Mouse (Mus musculus): ENCODE measurements around the gene Gm20765.
A peak's percentile ranks its signal among the peaks of the same experiment; 100 is the strongest.
"Not testable (repeated sequence)": the region's sequence is repeated elsewhere in the genome, so short reads cannot be mapped to it uniquely, and the experiment has no call there.

Gene Gm20765

DNA sequence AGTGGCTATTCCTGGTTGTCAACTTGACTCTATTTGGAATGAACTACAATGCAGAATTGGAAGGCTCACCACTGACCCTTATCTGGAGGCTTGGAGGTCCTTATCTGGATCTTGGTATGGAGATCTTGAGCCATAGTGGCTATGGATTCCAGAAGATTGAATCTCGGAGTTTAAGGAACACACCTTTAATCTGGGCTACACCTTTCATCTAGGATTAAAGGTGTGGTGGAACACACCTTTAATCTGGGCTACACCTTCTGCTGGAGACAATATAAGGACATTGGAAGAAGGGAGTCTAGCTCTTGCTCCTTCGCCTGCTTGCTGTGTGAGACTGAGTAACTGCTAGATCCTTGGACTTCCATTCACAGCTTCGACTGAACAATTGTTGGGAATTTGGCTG, at the start of gene Gm20765:
Gene Gm20765, plus strand, starts transcription at position 301 of the 400 bp plus-strand sequence.
- DNase-seq, result not testable (repeated sequence)

DNA sequence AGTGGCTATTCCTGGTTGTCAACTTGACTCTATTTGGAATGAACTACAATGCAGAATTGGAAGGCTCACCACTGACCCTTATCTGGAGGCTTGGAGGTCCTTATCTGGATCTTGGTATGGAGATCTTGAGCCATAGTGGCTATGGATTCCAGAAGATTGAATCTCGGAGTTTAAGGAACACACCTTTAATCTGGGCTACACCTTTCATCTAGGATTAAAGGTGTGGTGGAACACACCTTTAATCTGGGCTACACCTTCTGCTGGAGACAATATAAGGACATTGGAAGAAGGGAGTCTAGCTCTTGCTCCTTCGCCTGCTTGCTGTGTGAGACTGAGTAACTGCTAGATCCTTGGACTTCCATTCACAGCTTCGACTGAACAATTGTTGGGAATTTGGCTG, 42.6 kb upstream of the Gm20765 start, which contains the start of gene Gm21293:
Gene Gm21293, plus strand, starts transcription at position 301 of the 400 bp plus-strand sequence.
- not testable (repeated sequence) for DNase-seq

DNA sequence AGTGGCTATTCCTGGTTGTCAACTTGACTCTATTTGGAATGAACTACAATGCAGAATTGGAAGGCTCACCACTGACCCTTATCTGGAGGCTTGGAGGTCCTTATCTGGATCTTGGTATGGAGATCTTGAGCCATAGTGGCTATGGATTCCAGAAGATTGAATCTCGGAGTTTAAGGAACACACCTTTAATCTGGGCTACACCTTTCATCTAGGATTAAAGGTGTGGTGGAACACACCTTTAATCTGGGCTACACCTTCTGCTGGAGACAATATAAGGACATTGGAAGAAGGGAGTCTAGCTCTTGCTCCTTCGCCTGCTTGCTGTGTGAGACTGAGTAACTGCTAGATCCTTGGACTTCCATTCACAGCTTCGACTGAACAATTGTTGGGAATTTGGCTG, 34.1 kb upstream of the Gm20765 start, which contains the start of gene Gm6763:
Gene Gm6763, plus strand, starts transcription at position 301 of the 400 bp plus-strand sequence.
- DNase-seq, result not testable (repeated sequence)

DNA sequence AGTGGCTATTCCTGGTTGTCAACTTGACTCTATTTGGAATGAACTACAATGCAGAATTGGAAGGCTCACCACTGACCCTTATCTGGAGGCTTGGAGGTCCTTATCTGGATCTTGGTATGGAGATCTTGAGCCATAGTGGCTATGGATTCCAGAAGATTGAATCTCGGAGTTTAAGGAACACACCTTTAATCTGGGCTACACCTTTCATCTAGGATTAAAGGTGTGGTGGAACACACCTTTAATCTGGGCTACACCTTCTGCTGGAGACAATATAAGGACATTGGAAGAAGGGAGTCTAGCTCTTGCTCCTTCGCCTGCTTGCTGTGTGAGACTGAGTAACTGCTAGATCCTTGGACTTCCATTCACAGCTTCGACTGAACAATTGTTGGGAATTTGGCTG, 25.6 kb upstream of the Gm20765 start, which contains the start of gene Gm8764:
Gene Gm8764, plus strand, starts transcription at position 301 of the 400 bp plus-strand sequence.
- not testable (repeated sequence) for DNase-seq

DNA sequence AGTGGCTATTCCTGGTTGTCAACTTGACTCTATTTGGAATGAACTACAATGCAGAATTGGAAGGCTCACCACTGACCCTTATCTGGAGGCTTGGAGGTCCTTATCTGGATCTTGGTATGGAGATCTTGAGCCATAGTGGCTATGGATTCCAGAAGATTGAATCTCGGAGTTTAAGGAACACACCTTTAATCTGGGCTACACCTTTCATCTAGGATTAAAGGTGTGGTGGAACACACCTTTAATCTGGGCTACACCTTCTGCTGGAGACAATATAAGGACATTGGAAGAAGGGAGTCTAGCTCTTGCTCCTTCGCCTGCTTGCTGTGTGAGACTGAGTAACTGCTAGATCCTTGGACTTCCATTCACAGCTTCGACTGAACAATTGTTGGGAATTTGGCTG, 17.1 kb upstream of the Gm20765 start, which contains the start of gene Gm21304:
Gene Gm21304, plus strand, starts transcription at position 301 of the 400 bp plus-strand sequence.
- not testable (repeated sequence) for DNase-seq

DNA sequence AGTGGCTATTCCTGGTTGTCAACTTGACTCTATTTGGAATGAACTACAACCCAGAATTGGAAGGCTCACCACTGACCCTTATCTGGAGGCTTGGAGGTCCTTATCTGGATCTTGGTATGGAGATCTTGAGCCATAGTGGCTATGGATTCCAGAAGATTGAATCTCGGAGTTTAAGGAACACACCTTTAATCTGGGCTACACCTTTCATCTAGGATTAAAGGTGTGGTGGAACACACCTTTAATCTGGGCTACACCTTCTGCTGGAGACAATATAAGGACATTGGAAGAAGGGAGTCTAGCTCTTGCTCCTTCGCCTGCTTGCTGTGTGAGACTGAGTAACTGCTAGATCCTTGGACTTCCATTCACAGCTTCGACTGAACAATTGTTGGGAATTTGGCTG, 8.6 kb upstream of the Gm20765 start, which contains the start of gene Gm21312:
Gene Gm21312, plus strand, starts transcription at position 301 of the 400 bp plus-strand sequence.
- not testable (repeated sequence) for DNase-seq

DNA sequence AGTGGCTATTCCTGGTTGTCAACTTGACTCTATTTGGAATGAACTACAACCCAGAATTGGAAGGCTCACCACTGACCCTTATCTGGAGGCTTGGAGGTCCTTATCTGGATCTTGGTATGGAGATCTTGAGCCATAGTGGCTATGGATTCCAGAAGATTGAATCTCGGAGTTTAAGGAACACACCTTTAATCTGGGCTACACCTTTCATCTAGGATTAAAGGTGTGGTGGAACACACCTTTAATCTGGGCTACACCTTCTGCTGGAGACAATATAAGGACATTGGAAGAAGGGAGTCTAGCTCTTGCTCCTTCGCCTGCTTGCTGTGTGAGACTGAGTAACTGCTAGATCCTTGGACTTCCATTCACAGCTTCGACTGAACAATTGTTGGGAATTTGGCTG, 8.4 kb downstream of the Gm20765 start, which contains the start of gene Gm4340:
Gene Gm4340, plus strand, starts transcription at position 301 of the 400 bp plus-strand sequence.
- not testable (repeated sequence) for DNase-seq

DNA sequence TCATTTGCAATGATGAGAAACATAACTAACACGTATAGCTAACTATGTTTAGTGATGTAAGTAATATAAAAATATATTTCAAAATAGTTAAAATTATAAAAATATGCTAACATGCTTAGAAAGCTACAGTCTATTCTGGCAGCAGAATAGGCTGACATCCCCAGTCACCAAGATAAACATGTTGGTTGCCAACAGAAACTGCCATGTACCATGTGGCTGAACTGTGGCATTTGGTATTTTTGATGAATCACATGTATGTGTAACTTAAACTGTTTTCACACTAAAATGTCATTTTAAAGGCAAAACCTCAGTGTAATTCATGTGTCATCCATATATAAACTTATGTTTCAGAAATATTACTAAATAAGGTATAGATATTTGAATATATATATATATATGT, 24.3 kb downstream of the Gm20765 start:
- no peak for DNase-seq

DNA sequence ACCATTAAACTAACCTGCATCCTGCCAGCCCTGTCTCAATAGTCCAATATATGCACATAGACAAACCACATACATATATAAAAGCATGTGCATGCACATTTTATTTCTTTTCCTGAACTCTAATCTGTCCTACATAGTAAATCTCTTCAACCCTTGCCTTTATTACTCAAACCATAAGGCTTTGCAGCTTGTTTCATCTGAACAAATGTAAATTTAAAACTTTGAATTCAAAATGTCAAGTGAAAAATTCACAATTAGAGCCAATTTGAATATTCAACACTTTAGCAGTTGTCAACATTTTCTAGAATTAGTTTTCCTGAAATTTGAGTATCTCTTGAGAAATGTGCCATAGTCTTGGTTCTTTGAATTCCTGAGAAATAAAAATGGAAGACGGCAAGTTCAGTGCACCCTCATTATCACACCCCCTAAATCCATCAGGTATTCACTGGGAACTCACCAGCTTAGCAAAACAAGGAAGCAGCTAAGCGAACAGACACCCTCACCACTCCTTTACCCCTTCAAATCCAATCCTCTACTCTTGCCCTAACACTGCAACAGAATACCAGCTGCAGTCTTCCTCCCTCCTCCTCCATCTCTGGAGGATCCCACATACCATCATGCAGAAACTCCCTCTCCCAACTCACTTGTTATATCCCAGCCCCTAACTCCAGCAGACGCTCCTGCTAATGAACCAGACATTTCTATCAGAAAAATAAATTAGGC, 25.1 kb downstream of the Gm20765 start:
- no peak for DNase-seq

DNA sequence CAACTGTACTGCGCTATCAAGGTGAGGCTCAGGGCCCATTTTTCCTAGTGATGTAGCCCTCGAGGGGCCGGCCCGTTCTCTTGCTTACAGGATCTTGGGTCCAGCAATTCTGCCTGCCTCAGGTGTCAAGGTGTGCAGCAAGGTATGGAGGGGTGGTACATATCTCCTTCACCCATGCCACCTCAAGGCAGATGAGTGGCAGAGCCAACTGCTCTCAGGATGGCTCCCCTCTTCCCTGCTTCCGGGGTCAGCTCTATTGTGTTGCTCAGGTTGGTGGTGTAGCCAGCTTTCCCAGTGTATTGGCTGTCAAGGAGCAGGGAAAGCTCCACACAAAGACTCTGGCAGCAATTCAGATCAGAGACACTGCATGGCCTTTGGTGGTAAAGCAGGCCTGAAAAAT, 29.2 kb downstream of the Gm20765 start:
- no peak for DNase-seq

DNA sequence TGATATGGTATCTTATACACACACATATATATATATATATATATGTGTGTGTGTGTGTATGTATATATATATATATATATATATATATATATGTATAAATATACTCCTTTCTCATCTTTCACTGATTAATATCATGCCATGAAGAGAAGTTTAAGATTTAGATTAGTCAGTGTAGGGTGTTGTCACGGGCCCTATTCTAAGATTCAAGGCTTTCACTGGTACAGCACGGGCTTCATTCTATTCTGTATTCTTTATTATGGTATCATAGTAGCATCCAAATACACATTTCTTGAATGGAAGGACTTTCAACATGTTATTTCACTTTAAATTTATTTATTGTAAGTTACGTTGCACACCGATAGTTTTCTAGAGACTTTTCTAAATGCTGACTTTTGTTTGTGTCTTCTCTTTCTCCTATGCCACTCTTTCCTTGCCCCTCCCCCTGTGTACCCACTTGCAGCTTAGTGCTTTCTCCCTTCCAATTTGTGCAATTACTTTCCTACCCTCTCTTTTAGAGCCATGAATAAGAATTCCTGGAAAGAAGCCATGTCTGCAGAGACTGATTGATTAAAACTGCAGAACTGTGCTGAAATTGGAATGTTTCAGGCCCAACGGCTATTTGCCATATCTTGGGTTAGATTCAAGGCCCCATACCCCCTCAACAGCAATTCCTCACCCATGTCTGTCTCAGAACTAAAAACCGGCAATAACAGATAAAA, 35.1 kb downstream of the Gm20765 start:
- peak in 1 of 2 experiments; percentile 5 for DNase-seq
